Mouse (Mus musculus): ENCODE measurements at regions not wholly inside any gene's neighbourhood (a gene's known extent, or its start where the extent isn't known, plus 50 kb on each side); places are given as distances from the start of the nearest gene placed in this dataset.

- 75% methylated on average over 3 of the region's 3 CpGs for WGBS
- no peaks in the 10 kb centered on the region for H3K4me1 ChIP-seq
- no peak for DNase-seq (ENCODE audit: low spot score)
- no peaks in the 10 kb centered on the region for H3K9me3 ChIP-seq (replicated peaks)
- no peaks in the 10 kb centered on the region for H3K27me3 ChIP-seq (ENCODE audit: low read depth, poor library complexity, severe bottlenecking)
- H3K4me3 ChIP-seq: no peak overlapping the region
- no peak overlapping the region for H3K27ac ChIP-seq
- no peaks in the 10 kb centered on the region for H3K36me3 ChIP-seq
Observed at GRCm38 (mm10) chr6:81323690-81324089, 599.8 kb upstream of the Gcfc2 start.

GRCm38 (mm10) chr6:81363969-81364529 is 559.4 kb upstream of the Gcfc2 start:
- Histone ChIP-seq H3K4me3 (no peak overlapping the region), H3K27me3 (ENCODE audit: low read depth, poor library complexity, severe bottlenecking) (no peaks in the 10 kb centered on the region), H3K27ac (no peak overlapping the region), H3K4me1 (no peaks in the 10 kb centered on the region), H3K36me3 (no peaks in the 10 kb centered on the region), H3K9me3 (replicated peaks) (no peaks in the 10 kb centered on the region)
- no peak for DNase-seq (ENCODE audit: low spot score)
- 88% methylated on average over 7 of the region's 7 CpGs for WGBS

GRCm38 (mm10) chr6:81388484-81388883 is 535.0 kb upstream of the Gcfc2 start:
- no peak overlapping the region for H3K4me3 ChIP-seq
- H3K36me3 ChIP-seq: no peaks in the 10 kb centered on the region
- no peak for DNase-seq (ENCODE audit: low spot score)
- H3K27ac ChIP-seq: no peak overlapping the region
- no peaks in the 10 kb centered on the region for H3K4me1 ChIP-seq
- no peaks in the 10 kb centered on the region for H3K9me3 ChIP-seq (replicated peaks)
- no peaks in the 10 kb centered on the region for H3K27me3 ChIP-seq (ENCODE audit: low read depth, poor library complexity, severe bottlenecking)
- 86% methylated on average over 4 of the region's 4 CpGs for WGBS

GRCm38 (mm10) chr6:81403122-81403521 is 520.3 kb upstream of the Gcfc2 start:
- DNase-seq (ENCODE audit: low spot score): no peak
- no peaks in the 10 kb centered on the region for H3K4me1 ChIP-seq
- no peak overlapping the region for H3K4me3 ChIP-seq
- H3K9me3 ChIP-seq (replicated peaks): no peaks in the 10 kb centered on the region
- no peaks in the 10 kb centered on the region for H3K36me3 ChIP-seq
- H3K27me3 ChIP-seq (ENCODE audit: low read depth, poor library complexity, severe bottlenecking): no peaks in the 10 kb centered on the region
- no peak overlapping the region for H3K27ac ChIP-seq

GRCm38 (mm10) chr6:81413611-81414010 is 509.9 kb upstream of the Gcfc2 start:
- H3K36me3 ChIP-seq: no peaks in the 10 kb centered on the region
- no peaks in the 10 kb centered on the region for H3K9me3 ChIP-seq (replicated peaks)
- DNase-seq (ENCODE audit: low spot score): no peak
- no peak overlapping the region for H3K27ac ChIP-seq
- no peaks in the 10 kb centered on the region for H3K27me3 ChIP-seq (ENCODE audit: low read depth, poor library complexity, severe bottlenecking)
- no peak overlapping the region for H3K4me3 ChIP-seq
- H3K4me1 ChIP-seq: no peaks in the 10 kb centered on the region
- WGBS: 93% methylated on average over 5 of the region's 5 CpGs

GRCm38 (mm10) chr6:81434745-81435144 is 488.7 kb upstream of the Gcfc2 start:
- Histone ChIP-seq H3K27me3 (ENCODE audit: low read depth, poor library complexity, severe bottlenecking) (no peaks in the 10 kb centered on the region), H3K4me1 (no peaks in the 10 kb centered on the region), H3K4me3 (no peak overlapping the region), H3K36me3 (no peaks in the 10 kb centered on the region), H3K27ac (no peak overlapping the region), H3K9me3 (replicated peaks) (no peaks in the 10 kb centered on the region)
- no peak for DNase-seq (ENCODE audit: low spot score)
- WGBS: 94% methylated on average over 6 of the region's 6 CpGs

- H3K9me3 ChIP-seq (replicated peaks): no peaks in the 10 kb centered on the region
- H3K36me3 ChIP-seq: no peaks in the 10 kb centered on the region
- no peak for DNase-seq (ENCODE audit: low spot score)
- no peaks in the 10 kb centered on the region for H3K4me1 ChIP-seq
- no peak overlapping the region for H3K4me3 ChIP-seq
- H3K27ac ChIP-seq: no peak overlapping the region
- WGBS: 90% methylated on average over 2 of the region's 2 CpGs
- no peaks in the 10 kb centered on the region for H3K27me3 ChIP-seq (ENCODE audit: low read depth, poor library complexity, severe bottlenecking)
Observed at GRCm38 (mm10) chr6:81438951-81439722, 484.3 kb upstream of the Gcfc2 start.

- Histone ChIP-seq H3K9me3 (replicated peaks) (no peaks in the 10 kb centered on the region), H3K4me1 (no peaks in the 10 kb centered on the region), H3K27ac (no peak overlapping the region), H3K36me3 (no peaks in the 10 kb centered on the region), H3K4me3 (no peak overlapping the region), H3K27me3 (ENCODE audit: low read depth, poor library complexity, severe bottlenecking) (no peaks in the 10 kb centered on the region)
- DNase-seq (ENCODE audit: low spot score): no peak
Observed at GRCm38 (mm10) chr6:81441396-81441795, 482.1 kb upstream of the Gcfc2 start.

GRCm38 (mm10) chr6:81446019-81446800 is 477.3 kb upstream of the Gcfc2 start:
- no peaks in the 10 kb centered on the region for H3K36me3 ChIP-seq
- H3K4me1 ChIP-seq: no peaks in the 10 kb centered on the region
- no peak overlapping the region for H3K4me3 ChIP-seq
- no peak for DNase-seq (ENCODE audit: low spot score)
- no peak overlapping the region for H3K27ac ChIP-seq
- 90% methylated on average over 1 of the region's 1 CpGs for whole genome bisulfite sequencing
- no peaks in the 10 kb centered on the region for H3K9me3 ChIP-seq (replicated peaks)
- H3K27me3 ChIP-seq (ENCODE audit: low read depth, poor library complexity, severe bottlenecking): no peaks in the 10 kb centered on the region

- H3K4me1 ChIP-seq: no peaks in the 10 kb centered on the region
- no peak overlapping the region for H3K4me3 ChIP-seq
- WGBS: 96% methylated on average over 6 of the region's 6 CpGs
- no peaks in the 10 kb centered on the region for H3K9me3 ChIP-seq (replicated peaks)
- no peak for DNase-seq (ENCODE audit: low spot score)
- H3K27ac ChIP-seq: no peak overlapping the region
- H3K27me3 ChIP-seq (ENCODE audit: low read depth, poor library complexity, severe bottlenecking): no peaks in the 10 kb centered on the region
- no peaks in the 10 kb centered on the region for H3K36me3 ChIP-seq
Observed at GRCm38 (mm10) chr6:81447701-81448100, 475.8 kb upstream of the Gcfc2 start.

GRCm38 (mm10) chr6:81448366-81448765 is 475.1 kb upstream of the Gcfc2 start:
- 78% methylated on average over 3 of the region's 3 CpGs for WGBS
- H3K27me3 ChIP-seq (ENCODE audit: low read depth, poor library complexity, severe bottlenecking): no peaks in the 10 kb centered on the region

GRCm38 (mm10) chr6:81461095-81461494 is 462.4 kb upstream of the Gcfc2 start:
- Histone ChIP-seq H3K36me3 (no peaks in the 10 kb centered on the region), H3K4me3 (no peak overlapping the region), H3K27ac (no peak overlapping the region), H3K9me3 (replicated peaks) (no peaks in the 10 kb centered on the region), H3K4me1 (no peaks in the 10 kb centered on the region), H3K27me3 (ENCODE audit: low read depth, poor library complexity, severe bottlenecking) (no peaks in the 10 kb centered on the region)
- no peak for DNase-seq (ENCODE audit: low spot score)
- WGBS: 83% methylated on average over 4 of the region's 4 CpGs

More at GRCm38 (mm10) chr6:81448366-81448765, 475.1 kb upstream of the Gcfc2 start:
- Histone ChIP-seq H3K36me3 (no peaks in the 10 kb centered on the region), H3K4me1 (no peaks in the 10 kb centered on the region), H3K9me3 (replicated peaks) (no peaks in the 10 kb centered on the region), H3K4me3 (no peak overlapping the region), H3K27ac (no peak overlapping the region)
- DNase-seq (ENCODE audit: low spot score): no peak

GRCm38 (mm10) chr6:81464442-81464841 is 459.0 kb upstream of the Gcfc2 start:
- Histone ChIP-seq H3K36me3 (no peaks in the 10 kb centered on the region), H3K27me3 (ENCODE audit: low read depth, poor library complexity, severe bottlenecking) (no peaks in the 10 kb centered on the region), H3K4me1 (no peaks in the 10 kb centered on the region), H3K4me3 (no peak overlapping the region), H3K27ac (no peak overlapping the region), H3K9me3 (replicated peaks) (no peaks in the 10 kb centered on the region)
- 77% methylated on average over 1 of the region's 1 CpGs for WGBS
- no peak for DNase-seq (ENCODE audit: low spot score)
